Mouse (Mus musculus): Measurements from ENCODE around the gene Pde8a.

The Pde8a gene

GRCm38 (mm10) chr7:81286456-81286855, 73.1 kb downstream of the Pde8a start:
- no peak for DNase-seq

GRCm38 (mm10) chr7:81286946-81287345, 73.5 kb downstream of the Pde8a start:
- DNase-seq, result no peak

GRCm38 (mm10) chr7:81295169-81295568, 81.8 kb downstream of the Pde8a start:
- DNase-seq, result no peak

- no peak for DNase-seq
Observed at GRCm38 (mm10) chr7:81298206-81298605, 84.8 kb downstream of the Pde8a start.

- no peak for DNase-seq
Observed at GRCm38 (mm10) chr7:81301323-81301722, 87.9 kb downstream of the Pde8a start.

GRCm38 (mm10) chr7:81303682-81304081, 90.3 kb downstream of the Pde8a start:
- no peak for DNase-seq

GRCm38 (mm10) chr7:81304100-81304499, 90.7 kb downstream of the Pde8a start:
- DNase-seq, result no peak

- DNase-seq, result peak; percentile 28
Observed at GRCm38 (mm10) chr7:81304675-81305074, 91.3 kb downstream of the Pde8a start.

GRCm38 (mm10) chr7:81307735-81308134, 94.3 kb downstream of the Pde8a start:
- DNase-seq, result peak; percentile 51

- no peak for DNase-seq
Observed at GRCm38 (mm10) chr7:81309247-81309646, 95.9 kb downstream of the Pde8a start.

- no peak for DNase-seq
Observed at GRCm38 (mm10) chr7:81311130-81311529, 97.7 kb downstream of the Pde8a start.

- no peak for DNase-seq
Observed at GRCm38 (mm10) chr7:81311581-81311980, 98.2 kb downstream of the Pde8a start.

GRCm38 (mm10) chr7:81315583-81315982, 102.2 kb downstream of the Pde8a start:
- no peak for DNase-seq

GRCm38 (mm10) chr7:81319749-81320148, 106.4 kb downstream of the Pde8a start:
- peak; percentile 39 for DNase-seq

- DNase-seq, result no peak
Observed at GRCm38 (mm10) chr7:81321776-81322175, 108.4 kb downstream of the Pde8a start.

- no peak for DNase-seq
Observed at GRCm38 (mm10) chr7:81326043-81326442, 112.6 kb downstream of the Pde8a start.

GRCm38 (mm10) chr7:81326859-81327258, 113.5 kb downstream of the Pde8a start:
- no peak for DNase-seq

- DNase-seq, result no peak
Observed at GRCm38 (mm10) chr7:81327661-81328060, 114.3 kb downstream of the Pde8a start.

GRCm38 (mm10) chr7:81330767-81331166, 117.4 kb downstream of the Pde8a start:
- no peak for DNase-seq

GRCm38 (mm10) chr7:81331851-81332250, 118.5 kb downstream of the Pde8a start:
- no peak for DNase-seq

- no peak for DNase-seq
Observed at GRCm38 (mm10) chr7:81335705-81336431, 122.5 kb downstream of the Pde8a start.

GRCm38 (mm10) chr7:81336432-81336786, 123.0 kb downstream of the Pde8a start:
- no peak for DNase-seq

- no peak for DNase-seq
Observed at GRCm38 (mm10) chr7:81337785-81338521, 124.6 kb downstream of the Pde8a start.

- DNase-seq, result no peak
Observed at GRCm38 (mm10) chr7:81338522-81338873, 125.1 kb downstream of the Pde8a start.

- no peak for DNase-seq
Observed at GRCm38 (mm10) chr7:81339783-81340182, 126.4 kb downstream of the Pde8a start.

Measured in right cerebral cortex, adult 18-20 months (tissue).